Mouse (Mus musculus): ENCODE measurements around the gene Set. TPM values are rescaled to one million over a fixed set of nuclear protein-coding genes. Genes with fewer than 3 reads are reported as not detected.
A peak's percentile ranks its signal among the peaks of the same experiment; 100 is the strongest.

Gene Set
- total RNA-seq, 2 experiments from 2014 or later = 171 to 197 TPM

DNA sequence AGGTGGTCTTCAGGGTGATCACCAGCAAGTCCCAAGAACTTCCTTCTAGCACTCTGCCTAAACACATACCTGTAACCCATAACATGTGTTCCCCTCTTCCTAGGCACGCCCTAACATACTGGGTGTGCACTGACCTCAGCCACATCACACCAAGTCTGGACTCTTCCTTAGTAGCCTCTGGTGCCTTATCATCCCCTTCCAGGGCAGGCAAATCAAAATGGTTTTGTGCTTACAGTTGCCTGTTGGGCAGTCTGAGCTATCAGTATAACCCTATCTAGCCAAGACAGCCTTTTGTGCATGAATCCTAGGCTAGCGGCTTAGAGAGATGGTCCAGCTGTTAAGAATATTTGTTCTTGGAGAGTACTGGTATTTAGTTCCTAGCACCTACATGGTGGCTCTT is 54.3 kb downstream of the Set start:
- H3K4me3 ChIP-seq = no peak overlapping the region
- DNase-seq (ENCODE audit: low spot score in 2 of 2) = no peak
- TF ChIP-seq CTCF (conservative IDR thresholded peaks at IDR 0.05) = no peak
- H3K27ac ChIP-seq = no peak overlapping the region

DNA sequence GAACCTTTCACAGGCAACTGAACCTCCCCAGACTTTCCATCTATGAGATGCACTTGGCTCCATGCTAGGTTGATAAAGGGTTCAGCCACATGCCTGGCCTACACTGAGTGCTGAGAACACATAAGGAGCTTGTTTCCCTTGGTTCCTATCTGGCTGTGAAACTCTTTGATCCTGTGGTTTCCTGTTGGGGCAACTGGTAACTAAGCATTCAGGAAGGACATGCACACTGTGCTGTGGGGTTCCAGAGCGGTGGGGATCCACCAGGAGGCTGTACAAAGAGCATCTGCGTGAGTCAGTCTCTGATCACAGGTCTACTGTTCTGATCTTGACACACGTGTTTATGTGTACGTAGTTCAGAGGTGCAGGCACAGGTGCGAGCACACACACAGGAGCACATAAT is 55.4 kb downstream of the Set start:
- TF ChIP-seq CTCF (conservative IDR thresholded peaks at IDR 0.05) = no peak

DNA sequence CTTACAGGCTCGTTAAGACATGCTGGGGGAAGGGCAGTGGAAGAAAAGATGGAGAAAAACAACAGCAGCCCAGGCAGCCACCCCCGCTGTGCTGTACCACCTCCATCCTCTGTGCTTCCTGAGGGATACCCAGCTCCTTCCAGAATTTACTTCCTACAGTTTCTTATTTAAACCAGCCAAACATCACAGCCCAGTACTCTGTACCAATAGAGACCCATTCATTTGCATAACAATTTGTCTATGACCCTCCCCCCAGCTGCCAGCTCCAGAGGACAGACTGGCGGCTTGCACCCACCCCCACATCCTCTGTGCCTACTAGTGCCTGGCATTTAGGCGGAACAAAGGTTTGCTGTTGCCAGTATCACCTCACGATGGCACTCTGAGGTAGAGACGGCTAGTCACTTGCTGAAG is 62.5 kb downstream of the Set start:
- DNase-seq (ENCODE audit: low spot score in 2 of 2) = peak; percentile 76 to 89
- H3K4me3 ChIP-seq = peak overlapping the region; percentile 5; the same call in 1 of the 2 replicates
- peak overlapping the region; percentile 97 for H3K27ac ChIP-seq
- peak; percentile 21; the same call in 1 of the 2 replicates for TF ChIP-seq CTCF (conservative IDR thresholded peaks at IDR 0.05)

More for the DNA sequence above, 55.4 kb downstream of the Set start:
- Histone ChIP-seq H3K4me3 (no peak overlapping the region), H3K27ac (no peak overlapping the region)
- no peak for DNase-seq (ENCODE audit: low spot score in 2 of 2)

DNA sequence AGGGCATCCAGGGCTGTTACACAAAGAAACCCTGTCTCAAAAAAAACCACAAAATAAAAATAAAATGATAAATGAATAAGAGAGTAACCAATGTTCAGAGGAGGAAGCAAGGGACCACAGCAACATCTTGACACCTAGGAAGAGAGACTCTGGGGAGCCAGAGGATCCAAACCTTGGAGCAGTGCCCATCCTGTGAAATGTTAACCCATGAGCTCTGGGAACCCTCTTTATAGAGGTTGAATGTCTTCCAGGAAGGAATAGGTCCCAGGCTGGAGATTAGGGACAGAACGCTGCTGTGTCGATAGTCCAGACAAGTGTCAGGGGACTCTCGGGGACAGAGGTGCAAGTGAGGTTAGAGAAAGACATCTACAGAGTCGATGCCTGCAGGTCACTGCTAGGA is 63.1 kb downstream of the Set start:
- peak overlapping the region; percentile 97 for H3K27ac ChIP-seq

More for the DNA sequence above, 63.1 kb downstream of the Set start:
- no peak for DNase-seq (ENCODE audit: low spot score in 2 of 2)
- no peak overlapping the region; the same call in 1 of the 2 replicates for H3K4me3 ChIP-seq
- TF ChIP-seq CTCF (conservative IDR thresholded peaks at IDR 0.05) = no peak

Other genes with a start within 250 kb of the Set start
- gene Urm1, start 237.3 kb upstream of the Set start, total RNA-seq (2021) = 10 to 100 TPM; 43.0 to 48.7 TPM
- 1 to 10 TPM; 7.9 to 10.0 TPM for gene Cercam, start 188.2 kb upstream of the Set start, total RNA-seq (2021)
- gene Odf2, start 168.2 kb upstream of the Set start, total RNA-seq (2021) = 100 to 1,000 TPM; 113 to 127 TPM
- 10 to 100 TPM; 48.0 to 48.9 TPM for gene Gle1, start 122.0 kb upstream of the Set start, total RNA-seq (2021)
- gene Sptan1, start 91.8 kb upstream of the Set start, total RNA-seq (2021) = 100 to 1,000 TPM; 879 to 882 TPM
- 10 to 100 TPM; 37.3 to 37.4 TPM for gene Wdr34, start 8.5 kb upstream of the Set start, total RNA-seq (2021)
- 1 to 10 TPM; 1.7 to 2.1 TPM for gene Pkn3, start 20.3 kb downstream of the Set start, total RNA-seq (2021)
- gene Zdhhc12, start 36.3 kb downstream of the Set start, total RNA-seq (2021) = 1 to 10 TPM; 7.6 to 9.1 TPM
- 100 to 1,000 TPM; 197 to 199 TPM for gene Zer1, start 67.2 kb downstream of the Set start, total RNA-seq (2021)
- 10 to 100 TPM; 54.7 to 55.7 TPM for gene Tbc1d13, start 76.4 kb downstream of the Set start, total RNA-seq (2021)
- gene Endog, start 114.1 kb downstream of the Set start, total RNA-seq (2021) = 10 to 100 TPM; 17.6 to 24.1 TPM
- 10 to 100 TPM; 35.4 to 40.0 TPM for gene Spout1, start 121.1 kb downstream of the Set start, total RNA-seq (2021)
- gene Kyat1, start 148.5 kb downstream of the Set start, total RNA-seq (2021) = 10 to 100 TPM; 15.7 to 17.0 TPM
- gene Lrrc8a, start 180.3 kb downstream of the Set start, total RNA-seq (2021) = 10 to 100 TPM; 56.8 to 59.3 TPM
- gene Gm28035, start 183.2 kb downstream of the Set start, total RNA-seq (2021) = 10 to 100 TPM in 1 of 2 experiments, 1 to 10 TPM in 1; 8.7 to 10.9 TPM
- gene Phyhd1, start 208.8 kb downstream of the Set start, total RNA-seq (2021) = 10 to 100 TPM; 21.5 to 22.2 TPM
- not detected for gene Gm28038, start 223.7 kb downstream of the Set start, total RNA-seq (2021)
- gene Dolk, start 229.0 kb downstream of the Set start, total RNA-seq (2021) = 10 to 100 TPM; 22.1 to 22.2 TPM
- gene Nup188, start 229.0 kb downstream of the Set start, total RNA-seq (2021) = 10 to 100 TPM; 19.0 to 25.9 TPM

Measured in layer of hippocampus, adult 2 months (tissue).